Mouse (Mus musculus): ENCODE measurements around the gene Grip1. TPM values are rescaled to one million over a fixed set of nuclear protein-coding genes. Genes with fewer than 3 reads are reported as not detected.

Grip1 gene
- polyA plus RNA-seq, 1 experiment from 2014 or later, result 2.3 TPM

- Histone ChIP-seq H3K4me1 (no peaks in the 10 kb centered on the region), H3K27me3 (replicated peaks) (no peaks in the 10 kb centered on the region), H3K4me3 (replicated peaks) (no peak overlapping the region), H3K4me2 (no peak overlapping the region), H3K9ac (no peak overlapping the region), H3K9me3 (no peaks in the 10 kb centered on the region), H3K36me3 (no peaks in the 10 kb centered on the region), H3K27ac (no peak overlapping the region)
- WGBS, result 80% methylated on average over 11 of the region's 11 CpGs
- ATAC-seq (ENCODE audit: insufficient read depth, low FRiP score, low read depth), result no peak
Observed at GRCm38 (mm10) chr10:119868995-119869579, 415.5 kb downstream of the Grip1 start.

DNA sequence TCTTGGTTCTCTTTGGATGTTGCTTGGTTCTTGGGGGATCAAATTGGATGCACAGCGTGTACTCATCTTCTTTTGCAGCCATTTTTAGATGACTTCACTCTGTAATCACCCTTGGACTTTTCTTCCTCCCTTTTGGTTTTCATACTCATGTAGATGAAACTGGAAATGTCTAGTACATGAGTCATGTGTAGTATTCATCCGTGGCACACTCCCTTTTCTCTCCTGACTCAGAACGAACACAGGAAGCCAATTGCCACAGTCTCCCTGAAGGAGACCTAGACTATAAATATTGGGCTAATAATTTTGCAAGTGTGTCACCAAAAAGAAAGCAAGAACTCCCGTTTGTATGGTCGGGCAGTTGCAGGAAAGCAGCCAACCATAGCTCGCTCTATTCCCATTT is 423.1 kb downstream of the Grip1 start:
- WGBS, result 83% methylated on average over 6 of the region's 6 CpGs
- no peak overlapping the region for H3K27ac ChIP-seq
- ATAC-seq (ENCODE audit: insufficient read depth, low FRiP score, low read depth), result no peak
- H3K9me3 ChIP-seq, result no peaks in the 10 kb centered on the region
- no peak overlapping the region for H3K9ac ChIP-seq
- no peaks in the 10 kb centered on the region for H3K4me1 ChIP-seq
- no peak overlapping the region for H3K4me2 ChIP-seq
- H3K4me3 ChIP-seq (replicated peaks), result no peak overlapping the region
- no peaks in the 10 kb centered on the region for H3K36me3 ChIP-seq
- H3K27me3 ChIP-seq (replicated peaks), result no peaks in the 10 kb centered on the region

DNA sequence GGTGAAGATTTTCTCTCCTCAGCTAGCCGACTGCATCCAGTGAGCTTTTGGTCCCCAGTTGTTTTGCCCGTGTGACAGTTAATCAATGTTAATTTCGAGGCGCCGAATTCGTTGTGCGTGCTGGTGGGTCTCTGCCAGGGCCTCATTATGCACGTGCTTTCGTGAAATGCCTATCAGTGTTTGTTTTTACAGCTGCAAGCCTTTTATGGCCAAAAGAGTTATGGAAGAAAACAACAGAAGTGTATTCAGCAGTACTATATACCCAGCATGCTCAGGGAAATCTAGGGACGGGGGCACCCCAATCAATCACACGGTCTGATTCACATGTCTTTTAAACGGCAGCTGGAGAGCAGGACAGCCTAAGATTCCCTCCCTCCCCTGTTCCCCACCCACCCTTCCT is 424.7 kb downstream of the Grip1 start:
- Histone ChIP-seq H3K4me3 (replicated peaks) (no peak overlapping the region), H3K4me1 (no peaks in the 10 kb centered on the region), H3K27me3 (replicated peaks) (no peaks in the 10 kb centered on the region), H3K36me3 (no peaks in the 10 kb centered on the region), H3K9me3 (no peaks in the 10 kb centered on the region), H3K27ac (no peak overlapping the region), H3K4me2 (no peak overlapping the region), H3K9ac (no peak overlapping the region)
- 37% methylated on average over 12 of the region's 12 CpGs for WGBS
- ATAC-seq (ENCODE audit: insufficient read depth, low FRiP score, low read depth), result no peak

DNA sequence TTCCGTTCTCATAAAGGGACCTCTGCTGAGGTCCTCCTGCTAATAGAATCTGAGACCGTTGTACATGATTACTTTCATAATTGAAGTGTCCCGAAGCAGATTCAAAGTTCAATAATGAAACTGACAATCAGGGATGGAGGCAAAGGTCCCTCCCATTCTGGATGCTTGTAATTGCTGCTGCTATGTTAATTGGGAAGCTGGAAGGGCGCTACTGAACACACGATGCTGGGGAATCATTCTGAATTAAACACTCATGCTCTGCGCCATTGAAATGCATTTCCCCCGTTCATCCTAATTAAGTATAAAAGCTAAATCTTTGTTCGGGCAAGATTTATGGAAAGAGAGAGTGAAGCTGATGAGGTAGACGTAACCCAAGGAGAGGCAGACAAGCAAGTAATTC is 431.0 kb downstream of the Grip1 start:
- Histone ChIP-seq H3K36me3 (no peaks in the 10 kb centered on the region), H3K27ac (no peak overlapping the region), H3K4me1 (no peaks in the 10 kb centered on the region), H3K9ac (no peak overlapping the region), H3K4me2 (no peak overlapping the region), H3K27me3 (replicated peaks) (no peaks in the 10 kb centered on the region), H3K4me3 (replicated peaks) (no peak overlapping the region), H3K9me3 (no peaks in the 10 kb centered on the region)
- 84% methylated on average over 9 of the region's 9 CpGs for WGBS
- no peak for ATAC-seq (ENCODE audit: insufficient read depth, low FRiP score, low read depth)

- no peak overlapping the region for H3K27ac ChIP-seq
Observed at GRCm38 (mm10) chr10:119885563-119885962, 431.9 kb downstream of the Grip1 start.

DNA sequence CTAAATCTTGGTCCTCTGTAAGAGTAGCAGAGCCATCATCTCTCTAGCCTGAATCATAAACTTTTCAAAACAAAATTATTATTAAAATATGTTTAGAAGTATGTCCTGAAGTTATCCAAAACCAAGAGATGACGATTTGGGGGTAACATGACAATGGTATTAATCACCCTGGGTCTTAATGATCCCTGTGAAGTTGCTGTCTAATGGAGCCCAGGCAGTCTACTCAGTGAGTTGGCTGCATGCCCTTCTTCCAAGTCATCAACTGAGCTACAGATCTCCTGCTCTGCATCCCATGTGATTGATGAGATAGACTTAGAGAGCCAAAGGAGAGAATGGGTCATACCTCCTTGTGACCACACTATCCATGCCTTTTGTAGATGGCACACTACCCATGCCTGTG is 433.1 kb downstream of the Grip1 start:
- Histone ChIP-seq H3K9ac (no peak overlapping the region), H3K4me3 (replicated peaks) (no peak overlapping the region), H3K27me3 (replicated peaks) (no peaks in the 10 kb centered on the region), H3K27ac (no peak overlapping the region), H3K9me3 (no peaks in the 10 kb centered on the region), H3K4me1 (no peaks in the 10 kb centered on the region), H3K4me2 (no peak overlapping the region), H3K36me3 (no peaks in the 10 kb centered on the region)
- WGBS, result 59% methylated on average over 1 of the region's 1 CpGs
- no peak for ATAC-seq (ENCODE audit: insufficient read depth, low FRiP score, low read depth)

More at GRCm38 (mm10) chr10:119885563-119885962, 431.9 kb downstream of the Grip1 start:
- H3K9ac ChIP-seq, result no peak overlapping the region
- no peaks in the 10 kb centered on the region for H3K4me1 ChIP-seq
- H3K4me2 ChIP-seq, result no peak overlapping the region
- H3K27me3 ChIP-seq (replicated peaks), result no peaks in the 10 kb centered on the region
- no peaks in the 10 kb centered on the region for H3K9me3 ChIP-seq
- no peaks in the 10 kb centered on the region for H3K36me3 ChIP-seq
- 77% methylated on average over 6 of the region's 6 CpGs for WGBS
- H3K4me3 ChIP-seq (replicated peaks), result no peak overlapping the region
- no peak for ATAC-seq (ENCODE audit: insufficient read depth, low FRiP score, low read depth)

- H3K27me3 ChIP-seq (replicated peaks), result no peaks in the 10 kb centered on the region
- H3K4me2 ChIP-seq, result no peak overlapping the region
- H3K4me1 ChIP-seq, result no peaks in the 10 kb centered on the region
- ATAC-seq (ENCODE audit: insufficient read depth, low FRiP score, low read depth), result no peak
- H3K9me3 ChIP-seq, result no peaks in the 10 kb centered on the region
- H3K27ac ChIP-seq, result no peak overlapping the region
- no peaks in the 10 kb centered on the region for H3K36me3 ChIP-seq
- no peak overlapping the region for H3K4me3 ChIP-seq (replicated peaks)
- WGBS, result 69% methylated on average over 4 of the region's 4 CpGs
- no peak overlapping the region for H3K9ac ChIP-seq
Observed at GRCm38 (mm10) chr10:119902754-119903153, 449.1 kb downstream of the Grip1 start.

DNA sequence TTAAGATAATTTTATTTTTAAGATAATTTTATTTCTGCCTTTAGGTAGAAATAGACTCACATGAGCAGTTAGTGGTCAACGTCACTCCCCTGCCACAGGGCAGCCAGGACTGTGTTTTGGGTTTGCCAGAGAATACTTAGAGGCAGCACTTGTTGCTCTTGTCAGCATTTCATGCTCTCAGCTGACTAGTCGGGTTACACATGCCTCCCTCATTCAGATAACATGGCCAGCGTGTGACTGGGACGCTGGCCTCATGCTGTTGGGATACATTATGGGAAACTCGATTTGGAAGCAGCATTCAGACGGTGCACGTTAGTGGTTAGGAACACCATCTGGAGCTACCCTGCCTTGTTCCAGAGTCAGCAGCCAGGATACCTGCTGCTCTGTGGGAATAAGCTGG is 453.2 kb downstream of the Grip1 start:
- no peak for ATAC-seq (ENCODE audit: insufficient read depth, low FRiP score, low read depth)
- no peak overlapping the region for H3K4me2 ChIP-seq
- no peak overlapping the region for H3K27ac ChIP-seq
- no peaks in the 10 kb centered on the region for H3K4me1 ChIP-seq
- no peaks in the 10 kb centered on the region for H3K9me3 ChIP-seq
- WGBS, result 78% methylated on average over 7 of the region's 7 CpGs
- no peaks in the 10 kb centered on the region for H3K36me3 ChIP-seq
- H3K4me3 ChIP-seq (replicated peaks), result no peak overlapping the region
- H3K9ac ChIP-seq, result no peak overlapping the region
- H3K27me3 ChIP-seq (replicated peaks), result no peaks in the 10 kb centered on the region

DNA sequence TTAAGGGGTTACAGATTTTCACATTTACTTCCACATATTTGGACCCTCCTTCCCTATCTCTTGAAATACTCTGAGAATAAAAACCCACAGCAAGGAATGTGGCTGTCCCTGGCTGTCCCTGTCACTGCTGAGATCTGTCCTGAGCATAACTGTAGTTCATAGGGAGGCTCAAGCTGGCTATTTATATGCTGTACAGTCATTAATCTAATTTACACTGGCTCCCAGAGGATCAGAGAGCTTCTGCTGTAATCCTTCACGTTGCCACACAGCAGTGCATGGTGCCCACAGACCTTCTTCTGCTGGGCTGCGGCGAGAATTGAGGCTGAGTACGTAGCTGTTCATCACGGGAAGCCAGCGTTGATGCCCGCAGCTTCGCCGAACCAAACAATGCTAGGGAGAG is 464.4 kb downstream of the Grip1 start:
- Histone ChIP-seq H3K4me3 (replicated peaks) (no peak overlapping the region), H3K27me3 (replicated peaks) (no peaks in the 10 kb centered on the region), H3K4me1 (no peaks in the 10 kb centered on the region), H3K36me3 (no peaks in the 10 kb centered on the region), H3K9ac (no peak overlapping the region), H3K27ac (no peak overlapping the region), H3K4me2 (no peak overlapping the region), H3K9me3 (no peaks in the 10 kb centered on the region)
- ATAC-seq (ENCODE audit: insufficient read depth, low FRiP score, low read depth), result no peak
- WGBS, result 86% methylated on average over 9 of the region's 9 CpGs

DNA sequence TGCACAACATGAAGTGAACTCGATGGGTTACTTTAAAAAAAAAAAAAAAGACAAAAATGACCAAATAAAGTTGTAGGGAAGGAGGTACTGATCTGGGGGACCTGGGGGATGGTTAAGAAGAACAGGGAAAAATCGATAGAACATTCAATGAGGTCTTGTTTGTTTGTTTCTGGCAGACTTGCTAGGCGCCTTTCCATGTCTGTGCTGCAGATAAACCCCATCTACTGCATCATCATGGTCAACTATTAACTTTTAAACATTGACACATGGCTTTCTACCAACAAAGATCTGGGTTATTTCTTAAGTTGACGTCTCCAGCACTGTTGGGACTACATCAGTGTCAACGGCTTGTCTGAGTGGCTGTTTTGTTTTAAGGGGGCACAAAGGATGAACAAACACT is 474.3 kb downstream of the Grip1 start:
- Histone ChIP-seq H3K27me3 (replicated peaks) (no peaks in the 10 kb centered on the region), H3K27ac (no peak overlapping the region), H3K4me3 (replicated peaks) (no peak overlapping the region), H3K4me2 (no peak overlapping the region), H3K9ac (no peak overlapping the region), H3K4me1 (no peaks in the 10 kb centered on the region), H3K36me3 (no peaks in the 10 kb centered on the region), H3K9me3 (no peaks in the 10 kb centered on the region)
- no peak for ATAC-seq (ENCODE audit: insufficient read depth, low FRiP score, low read depth)
- 64% methylated on average over 5 of the region's 5 CpGs for WGBS

GRCm38 (mm10) chr10:119928921-119929320 is 475.3 kb downstream of the Grip1 start:
- no peak overlapping the region for H3K4me2 ChIP-seq
- H3K9me3 ChIP-seq, result no peaks in the 10 kb centered on the region
- no peak overlapping the region for H3K27ac ChIP-seq
- no peaks in the 10 kb centered on the region for H3K27me3 ChIP-seq (replicated peaks)
- no peaks in the 10 kb centered on the region for H3K36me3 ChIP-seq
- no peaks in the 10 kb centered on the region for H3K4me1 ChIP-seq
- no peak for ATAC-seq (ENCODE audit: insufficient read depth, low FRiP score, low read depth)
- 65% methylated on average over 2 of the region's 2 CpGs for WGBS
- H3K4me3 ChIP-seq (replicated peaks), result no peak overlapping the region
- H3K9ac ChIP-seq, result no peak overlapping the region

- no peak overlapping the region for H3K4me2 ChIP-seq
- no peaks in the 10 kb centered on the region for H3K4me1 ChIP-seq
- no peak overlapping the region for H3K4me3 ChIP-seq (replicated peaks)
- ATAC-seq (ENCODE audit: insufficient read depth, low FRiP score, low read depth), result peak; percentile 35; the same call in 1 of the 2 replicates
- no peak overlapping the region for H3K27ac ChIP-seq
- no peaks in the 10 kb centered on the region for H3K27me3 ChIP-seq (replicated peaks)
- no peaks in the 10 kb centered on the region for H3K36me3 ChIP-seq
- H3K9ac ChIP-seq, result no peak overlapping the region
- WGBS, result 45% methylated on average over 4 of the region's 4 CpGs
- H3K9me3 ChIP-seq, result no peaks in the 10 kb centered on the region
Observed at GRCm38 (mm10) chr10:119932794-119933193, 479.2 kb downstream of the Grip1 start.

DNA sequence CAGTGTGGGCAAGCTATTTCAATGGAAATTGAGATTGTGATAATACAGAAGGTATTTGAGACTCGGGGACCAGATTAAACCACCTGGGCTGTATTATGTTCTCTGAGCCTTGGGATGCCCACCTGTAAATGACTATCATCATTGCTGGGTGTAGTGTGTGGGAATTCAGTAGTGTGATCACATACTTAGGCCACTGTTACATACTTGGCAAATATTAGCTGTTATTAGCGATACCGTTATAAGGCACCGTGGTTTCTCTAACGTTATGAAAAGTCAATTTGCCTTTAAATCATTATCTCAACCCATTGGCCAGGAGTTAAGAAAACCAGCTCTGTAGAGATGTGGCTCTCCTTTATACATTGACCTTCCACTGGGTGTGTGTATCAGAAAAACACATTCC is 479.7 kb downstream of the Grip1 start:
- ATAC-seq (ENCODE audit: insufficient read depth, low FRiP score, low read depth), result peak; percentile 66; the same call in 1 of the 2 replicates
- 71% methylated on average over 5 of the region's 5 CpGs for WGBS
- Histone ChIP-seq H3K4me2 (no peak overlapping the region), H3K27me3 (replicated peaks) (no peaks in the 10 kb centered on the region), H3K4me1 (no peaks in the 10 kb centered on the region), H3K27ac (no peak overlapping the region), H3K9me3 (no peaks in the 10 kb centered on the region), H3K9ac (no peak overlapping the region), H3K36me3 (no peaks in the 10 kb centered on the region), H3K4me3 (replicated peaks) (no peak overlapping the region)

Measured in stomach, embryonic 15.5 days (tissue).